Mouse (Mus musculus) olfactory bulb, adult 2 months (tissue): ENCODE data around the gene 4930578C19Rik.

Experiments
- CTCF ChIP-seq: fragments of 200-500 bp; IDR thresholded peaks from 2 replicates; pipeline ENCODE4 v1.5.1; 2012; ENCODE audit warnings: low read depth, mild to moderate bottlenecking, low read length, moderate library complexity; ENCODE audit not compliant: insufficient read depth
- POLR2A ChIP-seq: fragments of 200-500 bp; IDR thresholded peaks from 2 replicates; pipeline ENCODE4 v1.6.1; 2012; ENCODE audit warnings: mild to moderate bottlenecking, low read depth, low read length, moderate library complexity; ENCODE audit not compliant: insufficient read depth

- TF ChIP-seq CTCF, result no peak
- TF ChIP-seq POLR2A, result no peak
These were observed 35.7 kb downstream of the 4930578C19Rik start for GRCm38 (mm10) chrX:18425451-18425850.
